Mouse (Mus musculus) liver, postnatal 0 days (tissue): ENCODE results near the gene Ddc.

ENCODE experiments used
- CTCF ChIP-seq: sonication (generic); IDR thresholded peaks from 2 replicates; pipeline ENCODE4 v1.5.1; 2016; ENCODE audit warnings: antibody characterized with exemption, low read depth
- EP300 ChIP-seq: IDR thresholded peaks from 2 replicates; pipeline ENCODE4 v1.6.1; 2016; ENCODE audit warnings: antibody characterized with exemption, low read depth, mild to moderate bottlenecking

- TF ChIP-seq CTCF (no peak), EP300 (no peak)
These were observed 7.1 kb upstream of the Ddc start for GRCm38 (mm10) chr11:11904995-11905394.
